Mouse (Mus musculus) small intestine, adult 2 months (tissue): ENCODE data around the gene Mcoln1.

Source experiments
- CTCF ChIP-seq: fragments of 200-500 bp; IDR thresholded peaks from 2 replicates; pipeline ENCODE4 v1.5.1; 2012; ENCODE audit warnings: low read depth, mild to moderate bottlenecking, control low read depth, inconsistent platforms, low read length, moderate library complexity, mixed read lengths; ENCODE audit not compliant: insufficient replicate concordance, insufficient read length; ENCODE audit errors: extremely low read depth
- POLR2A ChIP-seq: fragments of 200-500 bp; IDR thresholded peaks from 2 replicates; pipeline ENCODE4 v1.6.1; 2012; ENCODE audit warnings: low read depth, mild to moderate bottlenecking, control low read depth, inconsistent platforms, low read length, moderate library complexity

DNA sequence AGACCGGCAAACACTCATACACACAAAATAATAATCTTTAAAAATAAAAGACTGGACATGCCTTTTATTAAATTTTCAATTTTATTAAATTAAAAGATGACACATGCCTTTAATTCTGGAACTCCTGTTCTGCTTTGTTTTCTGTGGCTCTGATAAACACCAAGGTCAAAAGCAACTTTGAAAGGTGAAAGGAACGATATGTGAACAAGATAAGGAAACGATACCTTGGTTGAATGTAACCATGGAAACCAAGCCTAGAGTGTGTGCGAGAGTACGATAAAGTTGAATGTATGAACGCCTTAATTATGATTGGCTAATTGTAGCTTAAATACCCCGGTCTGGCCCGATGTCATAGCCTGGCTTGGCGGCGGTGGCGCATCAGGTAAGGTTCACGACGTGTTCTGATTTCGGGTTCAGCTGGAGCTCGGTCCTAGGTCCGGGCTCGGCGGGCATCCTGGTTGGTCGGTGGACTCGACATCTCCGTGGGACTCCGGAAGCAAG, 18.0 kb upstream of the Mcoln1 start:
- TF ChIP-seq POLR2A (no peak), CTCF (no peak)
